Mouse (Mus musculus) bone marrow, adult 2 months (tissue): ENCODE measurements at regions not wholly inside any gene's neighbourhood (a gene's known extent, or its start where the extent isn't known, plus 50 kb on each side); places are given as distances from the start of the nearest gene placed in this dataset.

Experiments
- CTCF ChIP-seq: fragments of 200-500 bp; IDR thresholded peaks from 2 replicates; pipeline ENCODE4 v1.5.1; 2011; ENCODE audit warnings: low read length, control low read depth; ENCODE audit not compliant: control insufficient read depth, insufficient read depth
- POLR2A ChIP-seq: fragments of 200-500 bp; IDR thresholded peaks from 2 replicates; pipeline ENCODE4 v1.6.1; 2011; ENCODE audit warnings: low read depth, mild to moderate bottlenecking, control low read depth, low read length, borderline replicate concordance; ENCODE audit not compliant: control insufficient read depth

- TF ChIP-seq POLR2A (no peak), CTCF (no peak)
Observed at GRCm38 (mm10) chr16:77236509-77237271, 223.2 kb downstream of the Usp25 start.
